10 mouse cellular contexts compared by ENCODE assay signal in genomic region chr3:85337881-85338754, GRCm38 (mm10).
DNase-seq lines count a peak whose midpoint lies in the region; ATAC-seq and TF ChIP-seq lines count a peak whose summit lies in the region.
"Had no signal": no experiment of that assay in that cellular context is flagged by ENCODE, and none has a peak within 500 bp of the region (broad histone marks: within the 10 kb centered on the region; RNA-seq: fewer than 3 reads in every experiment).

No protein-coding gene starts in this region.

- WGBS in hindbrain, embryonic 11.5 days, result 67% methylated on average over 7 of the region's 7 CpGs
- WGBS in hindbrain, embryonic 16.5 days, result 40% methylated on average over 7 of the region's 7 CpGs
- WGBS in forebrain, embryonic 14.5 days, result 18% methylated on average over 7 of the region's 7 CpGs
- 85% methylated on average over 7 of the region's 7 CpGs for WGBS in stomach, postnatal 0 days

- H3K4me3 ChIP-seq in hindbrain, embryonic 11.5 days (ENCODE audit: low read depth, low read length), result no peak overlapping the region
- no peak overlapping the region for H3K4me3 ChIP-seq in hindbrain, embryonic 16.5 days (ENCODE audit: low read length)
- H3K4me3 ChIP-seq in ES-E14 (ENCODE audit: insufficient read depth in 1 of 2, low read depth in 1 of 2, low read length in 2 of 2, poor library complexity in 1 of 2, severe bottlenecking in 1 of 2), result no peak overlapping the region
- no peak overlapping the region for H3K4me3 ChIP-seq in forebrain, embryonic 14.5 days (ENCODE audit: low read depth, low read length)
- no peak overlapping the region for H3K4me3 ChIP-seq in stomach, postnatal 0 days (ENCODE audit: low read depth, low read length)
- H3K4me3 ChIP-seq: liver, embryonic 12.5 days had no signal

- H3K9ac ChIP-seq in hindbrain, embryonic 11.5 days (ENCODE audit: low read depth, low read length), result no peak overlapping the region
- H3K9ac ChIP-seq in hindbrain, embryonic 16.5 days (ENCODE audit: low read depth, low read length), result no peak overlapping the region
- no peak overlapping the region for H3K9ac ChIP-seq in ES-E14 (ENCODE audit: insufficient read depth, low read depth, low read length, poor library complexity, severe bottlenecking)
- H3K9ac ChIP-seq in forebrain, embryonic 14.5 days (ENCODE audit: low read length), result no peak overlapping the region
- no peak overlapping the region for H3K9ac ChIP-seq in stomach, postnatal 0 days (ENCODE audit: low read length)
- H3K9ac ChIP-seq: liver, embryonic 12.5 days had no signal

- no peak for DNase-seq in hindbrain, embryonic 11.5 days (ENCODE audit: low spot score)
- peak; percentile 41 for DNase-seq in ES-E14 (ENCODE audit: low read depth, low spot score)
- DNase-seq in forebrain, embryonic 14.5 days (ENCODE audit: low spot score), result peak; percentile 24
- peak; percentile 15 to 62 for DNase-seq in kidney, postnatal 25 days
- no peak for DNase-seq in spleen, adult 12 weeks (ENCODE audit: low spot score)
- DNase-seq in stomach, postnatal 0 days (ENCODE audit: low spot score), result no peak
- DNase-seq: lung, postnatal 10 days had no signal

- H3K4me2 ChIP-seq in hindbrain, embryonic 11.5 days (replicated peaks; ENCODE audit: low read depth, low read length), result no peak overlapping the region
- no peak overlapping the region for H3K4me2 ChIP-seq in hindbrain, embryonic 16.5 days (ENCODE audit: low read length)
- no peak overlapping the region for H3K4me2 ChIP-seq in forebrain, embryonic 14.5 days (ENCODE audit: low read length)
- no peak overlapping the region for H3K4me2 ChIP-seq in stomach, postnatal 0 days (replicated peaks; ENCODE audit: low read depth)
- H3K4me2 ChIP-seq: liver, embryonic 12.5 days had no signal

- no peaks in the 10 kb centered on the region for H3K27me3 ChIP-seq in hindbrain, embryonic 11.5 days (ENCODE audit: control insufficient read depth, insufficient read depth, low read length)
- no peaks in the 10 kb centered on the region for H3K27me3 ChIP-seq in hindbrain, embryonic 16.5 days (replicated peaks; ENCODE audit: control insufficient read depth, insufficient read depth, low read length)
- H3K27me3 ChIP-seq in forebrain, embryonic 14.5 days (replicated peaks; ENCODE audit: control insufficient read depth, insufficient read depth, low read length), result no peaks in the 10 kb centered on the region
- H3K27me3 ChIP-seq in stomach, postnatal 0 days (ENCODE audit: control insufficient read depth, insufficient read depth, low read length), result no peaks in the 10 kb centered on the region
- H3K27me3 ChIP-seq: liver, embryonic 12.5 days had no signal

- TF ChIP-seq EP300 in stomach, postnatal 0 days (optimal IDR thresholded peaks at IDR 0.05), result no peak

- in situ Hi-C loops in ES-E14 (cut with MboI; ENCODE audit: low sequenced_read_pairs in 2 of 2, unreplicated experiment in 2 of 2), result no loop called here

- no peak for TF ChIP-seq CTCF in stomach, postnatal 0 days (IDR thresholded peaks at IDR 0.05; ENCODE audit: low read depth)

- H3K4me1 ChIP-seq in hindbrain, embryonic 11.5 days (replicated peaks; ENCODE audit: control insufficient read depth, insufficient read depth, low read length), result no peaks in the 10 kb centered on the region
- H3K4me1 ChIP-seq in hindbrain, embryonic 16.5 days (ENCODE audit: control insufficient read depth, insufficient read depth, low read depth, low read length), result peaks cover 8% of the 10 kb centered on the region
- peaks cover 9 to 13% of the 10 kb centered on the region in 2 experiments for H3K4me1 ChIP-seq in ES-E14 (ENCODE audit: control insufficient read depth in 2 of 2, insufficient read depth in 2 of 2, low read length in 2 of 2, poor library complexity in 1 of 2)
- peaks cover 15% of the 10 kb centered on the region for H3K4me1 ChIP-seq in forebrain, embryonic 14.5 days (ENCODE audit: control insufficient read depth, insufficient read depth, low read length)
- H3K4me1 ChIP-seq in stomach, postnatal 0 days (replicated peaks; ENCODE audit: control insufficient read depth, insufficient read depth), result no peaks in the 10 kb centered on the region
- H3K4me1 ChIP-seq: liver, embryonic 12.5 days had no signal

- H3K9me3 ChIP-seq in hindbrain, embryonic 11.5 days (ENCODE audit: control insufficient read depth, low read length), result no peaks in the 10 kb centered on the region
- H3K9me3 ChIP-seq in hindbrain, embryonic 16.5 days (ENCODE audit: control insufficient read depth, low read length), result no peaks in the 10 kb centered on the region
- H3K9me3 ChIP-seq in ES-E14 (ENCODE audit: control insufficient read depth, insufficient read depth, low read depth, low read length), result no peaks in the 10 kb centered on the region
- H3K9me3 ChIP-seq in forebrain, embryonic 14.5 days (replicated peaks; ENCODE audit: control insufficient read depth, low read length), result no peaks in the 10 kb centered on the region
- no peaks in the 10 kb centered on the region for H3K9me3 ChIP-seq in stomach, postnatal 0 days (ENCODE audit: control insufficient read depth, low read length)
- H3K9me3 ChIP-seq: liver, embryonic 12.5 days had no signal

- no peak overlapping the region for H3K27ac ChIP-seq in hindbrain, embryonic 11.5 days (ENCODE audit: low read depth, low read length)
- H3K27ac ChIP-seq in hindbrain, embryonic 16.5 days (ENCODE audit: low read depth, low read length), result no peak overlapping the region
- H3K27ac ChIP-seq in ES-E14 (ENCODE audit: insufficient read depth, low read depth, low read length, poor library complexity, severe bottlenecking), result no peak overlapping the region
- H3K27ac ChIP-seq in forebrain, embryonic 14.5 days (ENCODE audit: low read depth, low read length), result no peak overlapping the region
- no peak overlapping the region for H3K27ac ChIP-seq in stomach, postnatal 0 days (replicated peaks)
- H3K27ac ChIP-seq: liver, embryonic 12.5 days had no signal

- H3K36me3 ChIP-seq in hindbrain, embryonic 11.5 days (ENCODE audit: control insufficient read depth, insufficient read depth, low read length), result no peaks in the 10 kb centered on the region
- H3K36me3 ChIP-seq in hindbrain, embryonic 16.5 days (ENCODE audit: control insufficient read depth, insufficient read depth, low read length), result no peaks in the 10 kb centered on the region
- H3K36me3 ChIP-seq in ES-E14 (ENCODE audit: control insufficient read depth, insufficient read depth, low read length, poor library complexity, severe bottlenecking), result no peaks in the 10 kb centered on the region
- no peaks in the 10 kb centered on the region for H3K36me3 ChIP-seq in forebrain, embryonic 14.5 days (ENCODE audit: control insufficient read depth, insufficient read depth, low read length)
- H3K36me3 ChIP-seq in stomach, postnatal 0 days (ENCODE audit: control insufficient read depth, insufficient read depth, low read length), result no peaks in the 10 kb centered on the region
- H3K36me3 ChIP-seq: liver, embryonic 12.5 days had no signal

- ATAC-seq in hindbrain, embryonic 11.5 days (ENCODE audit: low FRiP score), result 0 out of 2 replicates have a peak, but pooled peaks have one; percentile 27
- ATAC-seq in hindbrain, embryonic 16.5 days, result no peak
- peak; percentile 45 for ATAC-seq in forebrain, embryonic 14.5 days
- ATAC-seq in cerebellum, adult (ENCODE audit: insufficient number of reproducible peaks, low FRiP score, low TSS enrichment), result no peak
- ATAC-seq in stomach, postnatal 0 days (ENCODE audit: low FRiP score, low TSS enrichment), result no peak
- ATAC-seq: liver, embryonic 12.5 days had no signal

TF ChIP-seq in ES-E14, 5 proteins besides CTCF, POLR2A, EP300 and RAD21:
- TF ChIP-seq ZC3H11A (IDR thresholded peaks at IDR 0.05; ENCODE audit: borderline replicate concordance, low read depth, low read length), result no peak
- 0 out of 2 replicates have a peak, but pooled peaks have one; percentile 39 for TF ChIP-seq CHD2 (IDR thresholded peaks at IDR 0.05; ENCODE audit: low read depth, low read length)

Comparison
In these comparisons a context has a peak if more than half of its experiments do, and no peak if none do; other contexts are left out.
1. ATAC-seq: peak in hindbrain, embryonic 11.5 days (single experiment) and forebrain, embryonic 14.5 days (single experiment); none in hindbrain, embryonic 16.5 days (single experiment), cerebellum, adult (single experiment) and stomach, postnatal 0 days (single experiment).
2. DNase-seq: peak in ES-E14 (single experiment), forebrain, embryonic 14.5 days (single experiment) and kidney, postnatal 25 days (2 of 2); none in hindbrain, embryonic 11.5 days (single experiment), spleen, adult 12 weeks (single experiment) and stomach, postnatal 0 days (single experiment).